Mouse (Mus musculus): Measurements from ENCODE around the gene Rnf223.

- TF ChIP-seq CTCF (IDR thresholded peaks at IDR 0.05; ENCODE audit: borderline replicate concordance, insufficient read depth, low read depth, low read length): no peak
- no peak for TF ChIP-seq POLR2A (IDR thresholded peaks at IDR 0.05; ENCODE audit: borderline replicate concordance, insufficient read depth, low read length)
Observed at GRCm38 (mm10) chr4:156100501-156100900, 29.8 kb upstream of the Rnf223 start.

Data from cerebellum, adult 2 months (tissue).